Mouse (Mus musculus) ES-Bruce4 (cell line): ENCODE data around the gene Jph2.

Source experiments
- CTCF ChIP-seq: IDR thresholded peaks from one replicate; pipeline ENCODE4 v1.8.1; 2011; ENCODE audit warnings: low read depth, low read length
- POLR2A ChIP-seq: IDR thresholded peaks from one replicate; pipeline ENCODE4 v1.8.1; 2011; ENCODE audit warnings: low read length; ENCODE audit not compliant: insufficient read depth

- TF ChIP-seq POLR2A = no peak
- no peak for TF ChIP-seq CTCF
Measured at GRCm38 (mm10) chr2:163364785-163365541, 32.8 kb downstream of the Jph2 start.
